Mouse (Mus musculus) layer of hippocampus, adult 2 months (tissue): ENCODE data around the gene Adarb1. TPM values are rescaled to one million over a fixed set of nuclear protein-coding genes. Genes with fewer than 3 reads are reported as not detected.

Experiments used
- DNase-seq, 2 experiments: peaks; one replicate each; pipeline ENCODE4 v3.0.0; 2022; ENCODE audit warnings: low spot score in 2 of 2
- H3K27ac ChIP-seq: fragments of 200-600 bp; 2 replicates; pipeline ENCODE4 v1.8.1; 2022
- H3K4me3 ChIP-seq: fragments of 200-600 bp; 2 replicates; pipeline ENCODE4 v1.8.1; 2022; ENCODE audit warnings: mild to moderate bottlenecking
- CTCF ChIP-seq: fragments of 200-600 bp; conservative IDR thresholded peaks from 2 replicates; pipeline ENCODE4 v1.8.1; 2022; ENCODE audit warnings: antibody characterized with exemption, mild to moderate bottlenecking, moderate library complexity
- total RNA-seq, 2 experiments: library from RNA; stranded (reverse); gene quantifications; 2 replicates each; pipeline ENCODE4 v1.2.3; 2021

Gene Adarb1
- total RNA-seq, 2 experiments from 2014 or later = 110 to 120 TPM

GRCm38 (mm10) chr10:77365212-77365611 is 52.9 kb downstream of the Adarb1 start:
- DNase-seq = no peak

GRCm38 (mm10) chr10:77360486-77360885 is 57.6 kb downstream of the Adarb1 start:
- no peak for TF ChIP-seq CTCF
- Histone ChIP-seq H3K27ac (no peak overlapping the region), H3K4me3 (no peak overlapping the region)
- DNase-seq = peak in 1 of 2 experiments; percentile 5

More at GRCm38 (mm10) chr10:77365212-77365611, 52.9 kb downstream of the Adarb1 start:
- no peak for TF ChIP-seq CTCF
- H3K27ac ChIP-seq = no peak overlapping the region
- H3K4me3 ChIP-seq = no peak overlapping the region

- Histone ChIP-seq H3K27ac (no peak overlapping the region), H3K4me3 (no peak overlapping the region)
- peak in 1 of 2 experiments; percentile 7 for DNase-seq
- peak; percentile 60 for TF ChIP-seq CTCF
These were observed 60.1 kb downstream of the Adarb1 start for GRCm38 (mm10) chr10:77357957-77358356.

GRCm38 (mm10) chr10:77353031-77353745 is 64.9 kb downstream of the Adarb1 start:
- Histone ChIP-seq H3K27ac (no peak overlapping the region), H3K4me3 (no peak overlapping the region)
- peak; percentile 93 for TF ChIP-seq CTCF
- peak; percentile 87 to 88 for DNase-seq

GRCm38 (mm10) chr10:77342842-77343241 is 75.2 kb downstream of the Adarb1 start:
- DNase-seq = peak; percentile 56 to 72
- TF ChIP-seq CTCF = no peak
- 0 out of 2 replicates have a peak overlapping the region, but pooled peaks have one; percentile 36 for H3K27ac ChIP-seq
- H3K4me3 ChIP-seq = no peak overlapping the region

DNA sequence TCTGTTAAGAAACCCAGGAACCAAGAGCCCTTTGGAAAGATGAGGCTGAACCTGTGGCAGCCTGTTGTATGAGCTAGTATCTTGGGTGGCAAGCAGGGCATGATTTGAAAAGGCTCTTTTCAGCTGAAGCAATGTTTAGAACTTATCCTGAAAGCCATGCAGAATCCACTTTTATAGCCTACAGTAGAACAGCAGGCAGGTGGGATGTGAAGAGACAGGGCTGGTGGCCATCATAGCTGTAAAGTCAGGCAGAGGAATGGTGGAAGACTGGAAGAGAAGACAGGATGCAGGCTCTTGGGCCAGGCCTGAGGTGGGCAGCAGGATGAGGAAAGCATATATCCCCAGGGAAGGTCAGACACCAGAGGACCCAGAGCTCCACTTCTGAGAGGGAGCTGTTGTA is 76.4 kb downstream of the Adarb1 start:
- no peak for DNase-seq
- TF ChIP-seq CTCF = no peak
- H3K27ac ChIP-seq = peak overlapping the region; percentile 36; the same call in 1 of the 2 replicates
- no peak overlapping the region for H3K4me3 ChIP-seq

DNA sequence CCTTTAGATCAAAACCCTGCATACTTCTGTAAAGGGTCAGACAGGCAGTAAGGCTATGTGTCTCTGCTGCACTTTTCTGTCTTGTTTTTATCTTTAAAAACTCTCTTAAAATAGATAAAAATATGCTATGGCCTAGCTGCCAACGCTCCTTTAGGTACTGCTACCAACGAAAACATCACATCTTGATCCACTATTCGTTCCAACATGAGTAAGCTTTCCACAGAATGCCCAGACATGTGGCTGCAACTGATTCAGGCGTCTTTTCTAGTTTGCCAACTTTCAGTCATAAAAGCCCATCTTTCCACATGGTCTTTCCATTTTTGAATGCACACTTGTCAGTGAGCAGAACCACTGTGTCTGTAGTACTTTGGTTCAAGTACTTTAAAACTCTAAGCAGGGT is 77.0 kb downstream of the Adarb1 start:
- DNase-seq = no peak
- H3K27ac ChIP-seq = peak overlapping the region; percentile 36; the same call in 1 of the 2 replicates
- TF ChIP-seq CTCF = no peak
- no peak overlapping the region for H3K4me3 ChIP-seq

- peak; percentile 74 for TF ChIP-seq CTCF
- Histone ChIP-seq H3K27ac (no peak overlapping the region), H3K4me3 (peak overlapping the region; percentile 50)
- no peak for DNase-seq
These were observed 78.2 kb downstream of the Adarb1 start for GRCm38 (mm10) chr10:77339871-77340341.

- no peak overlapping the region for H3K4me3 ChIP-seq
- no peak for DNase-seq
- H3K27ac ChIP-seq = no peak overlapping the region
- TF ChIP-seq CTCF = no peak
These were observed 84.6 kb downstream of the Adarb1 start for GRCm38 (mm10) chr10:77333518-77333917.

- no peak overlapping the region for H3K27ac ChIP-seq
- DNase-seq = no peak
- TF ChIP-seq CTCF = no peak
- H3K4me3 ChIP-seq = no peak overlapping the region
These were observed 88.5 kb downstream of the Adarb1 start for GRCm38 (mm10) chr10:77329446-77330094.

- no peak overlapping the region for H3K4me3 ChIP-seq
- DNase-seq = no peak
- no peak for TF ChIP-seq CTCF
- H3K27ac ChIP-seq = peak overlapping the region; percentile 32; the same call in 1 of the 2 replicates
These were observed 93.4 kb downstream of the Adarb1 start for GRCm38 (mm10) chr10:77324716-77325115.

DNA sequence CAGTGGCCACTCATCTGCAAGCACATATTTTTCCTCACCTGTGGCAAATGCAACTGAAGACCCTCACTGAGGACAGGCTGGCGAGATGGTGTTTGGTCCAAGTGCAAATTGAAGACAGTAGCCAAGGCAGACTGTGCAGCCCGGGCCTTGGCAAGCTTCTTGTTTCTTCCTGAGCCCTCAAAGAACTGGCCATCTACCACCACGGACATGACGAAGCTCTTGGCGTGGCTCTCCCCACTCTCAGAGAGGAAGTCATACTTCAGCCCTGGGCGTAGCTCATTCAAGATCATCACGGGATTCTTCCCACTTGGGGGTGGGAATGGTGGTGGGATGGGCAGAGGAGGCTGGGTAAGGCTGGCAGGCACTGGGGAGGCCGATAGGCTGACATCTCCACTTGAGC is 96.5 kb downstream of the Adarb1 start:
- H3K4me3 ChIP-seq = no peak overlapping the region
- no peak for DNase-seq
- no peak for TF ChIP-seq CTCF
- no peak overlapping the region for H3K27ac ChIP-seq

GRCm38 (mm10) chr10:77321001-77321400 is 97.1 kb downstream of the Adarb1 start:
- no peak for TF ChIP-seq CTCF
- no peak overlapping the region for H3K4me3 ChIP-seq
- H3K27ac ChIP-seq = no peak overlapping the region
- no peak for DNase-seq

GRCm38 (mm10) chr10:77315682-77316081 is 102.4 kb downstream of the Adarb1 start:
- Histone ChIP-seq H3K27ac (peak overlapping the region; percentile 83), H3K4me3 (no peak overlapping the region)
- peak; percentile 67 to 80 for DNase-seq
- TF ChIP-seq CTCF = no peak
